In genomic region chr14:31213868-31214267, GRCm38 (mm10) we compare ENCODE assay signal across 26 mouse cellular contexts. TPM values are rescaled to one million over a fixed set of nuclear protein-coding genes. Genes with fewer than 3 reads are reported as not detected.
DNase-seq lines count a peak whose midpoint lies in the region; ATAC-seq and TF ChIP-seq lines count a peak whose summit lies in the region.
"Had no signal": no experiment of that assay in that cellular context is flagged by ENCODE, and none has a peak within 500 bp of the region (broad histone marks: within the 10 kb centered on the region; RNA-seq: fewer than 3 reads in every experiment).

No protein-coding gene starts in this region.

- peaks cover 70% of the 10 kb centered on the region for H3K4me1 ChIP-seq in heart, embryonic 13.5 days
- H3K4me1 ChIP-seq in limb, embryonic 14.5 days (ENCODE audit: control insufficient read depth, insufficient read depth, low read length) = 0 out of 2 replicates have a peak, but pooled peaks cover 10% of the 10 kb centered on the region
- peaks cover 19% of the 10 kb centered on the region for H3K4me1 ChIP-seq in limb, embryonic 10.5 days
- peaks cover 34% of the 10 kb centered on the region for H3K4me1 ChIP-seq in liver, postnatal 0 days (ENCODE audit: insufficient read depth)
- H3K4me1 ChIP-seq in hindbrain, embryonic 16.5 days (ENCODE audit: control insufficient read depth, insufficient read depth, low read depth, low read length) = peaks cover 12% of the 10 kb centered on the region; the same call in 1 of the 2 replicates
- H3K4me1 ChIP-seq in forebrain, embryonic 13.5 days = peaks cover 11% of the 10 kb centered on the region

- H3K36me3 ChIP-seq in heart, embryonic 13.5 days = peaks cover 31% of the 10 kb centered on the region
- H3K36me3 ChIP-seq in limb, embryonic 14.5 days (ENCODE audit: control insufficient read depth, insufficient read depth, low read length) = no peaks in the 10 kb centered on the region
- H3K36me3 ChIP-seq in limb, embryonic 10.5 days = no peaks in the 10 kb centered on the region
- no peaks in the 10 kb centered on the region for H3K36me3 ChIP-seq in liver, postnatal 0 days (replicated peaks; ENCODE audit: insufficient read depth, low read length)
- H3K36me3 ChIP-seq in hindbrain, embryonic 16.5 days (ENCODE audit: control insufficient read depth, insufficient read depth, low read length) = no peaks in the 10 kb centered on the region
- no peaks in the 10 kb centered on the region for H3K36me3 ChIP-seq in forebrain, embryonic 13.5 days (ENCODE audit: poor library complexity, severe bottlenecking)
- H3K36me3 ChIP-seq: hindbrain, embryonic 13.5 days; midbrain, embryonic 10.5 days had no signal

- WGBS in heart, embryonic 13.5 days = 49% methylated on average over 8 of the region's 8 CpGs
- WGBS in limb, embryonic 14.5 days = 68% methylated on average over 8 of the region's 8 CpGs
- 74% methylated on average over 8 of the region's 8 CpGs for WGBS in limb, embryonic 10.5 days
- WGBS in liver, postnatal 0 days (ENCODE audit: insufficient replicate concordance) = 51% methylated on average over 8 of the region's 8 CpGs
- 73% methylated on average over 8 of the region's 8 CpGs for WGBS in hindbrain, embryonic 16.5 days
- 76% methylated on average over 8 of the region's 8 CpGs for WGBS in forebrain, embryonic 13.5 days

- ATAC-seq in heart, embryonic 13.5 days (ENCODE audit: extremely low read depth, insufficient number of reproducible peaks, low FRiP score, low TSS enrichment) = no peak
- ATAC-seq in limb, embryonic 14.5 days (ENCODE audit: low FRiP score, low read depth) = no peak
- peak; percentile 70 for ATAC-seq in liver, postnatal 0 days
- ATAC-seq in hindbrain, embryonic 16.5 days = no peak
- ATAC-seq in forebrain, embryonic 13.5 days = no peak
- ATAC-seq: activated CD4-positive, CD25-positive, alpha-beta regulatory T cell, adult 4 months; forebrain, embryonic 14.5 days; inflammation-experienced regulatory T-cells, adult 6 months had no signal

- TF ChIP-seq POLR2A in limb, embryonic 14.5 days (IDR thresholded peaks at IDR 0.05; ENCODE audit: borderline replicate concordance, extremely low read depth, insufficient read depth, insufficient read length) = no peak

- no peaks in the 10 kb centered on the region for H3K27me3 ChIP-seq in heart, embryonic 13.5 days (replicated peaks)
- H3K27me3 ChIP-seq in limb, embryonic 14.5 days (ENCODE audit: control insufficient read depth, insufficient read depth, low read length) = no peaks in the 10 kb centered on the region
- no peaks in the 10 kb centered on the region for H3K27me3 ChIP-seq in limb, embryonic 10.5 days (ENCODE audit: low read depth, poor library complexity, severe bottlenecking)
- no peaks in the 10 kb centered on the region for H3K27me3 ChIP-seq in liver, postnatal 0 days (ENCODE audit: insufficient read depth, low read length)
- no peaks in the 10 kb centered on the region for H3K27me3 ChIP-seq in hindbrain, embryonic 16.5 days (replicated peaks; ENCODE audit: control insufficient read depth, insufficient read depth, low read length)
- H3K27me3 ChIP-seq in forebrain, embryonic 13.5 days = no peaks in the 10 kb centered on the region

- peak overlapping the region; percentile 100 for H3K27ac ChIP-seq in heart, embryonic 13.5 days (replicated peaks)
- no peak overlapping the region for H3K27ac ChIP-seq in limb, embryonic 14.5 days (replicated peaks; ENCODE audit: low read depth, low read length)
- no peak overlapping the region for H3K27ac ChIP-seq in limb, embryonic 10.5 days
- peak overlapping the region; percentile 66 for H3K27ac ChIP-seq in liver, postnatal 0 days (ENCODE audit: low read depth)
- H3K27ac ChIP-seq in hindbrain, embryonic 16.5 days (ENCODE audit: low read depth, low read length) = no peak overlapping the region
- no peak overlapping the region for H3K27ac ChIP-seq in forebrain, embryonic 13.5 days
- H3K27ac ChIP-seq: gastrocnemius, adult 2 months; hindbrain, embryonic 13.5 days; left cerebral cortex, adult 2 months; midbrain, embryonic 10.5 days had no signal

- 0 out of 2 replicates have a peak, but pooled peaks have one; percentile 9 for TF ChIP-seq EP300 in liver, postnatal 0 days (IDR thresholded peaks at IDR 0.05; ENCODE audit: low read depth)

- 0 out of 2 replicates have a peak overlapping the region, but pooled peaks have one; percentile 59 for H3K9ac ChIP-seq in heart, embryonic 13.5 days
- peak overlapping the region; percentile 0; the same call in 1 of the 2 replicates for H3K9ac ChIP-seq in limb, embryonic 14.5 days (ENCODE audit: low read depth, low read length, severe bottlenecking)
- H3K9ac ChIP-seq in liver, postnatal 0 days (replicated peaks) = no peak overlapping the region
- H3K9ac ChIP-seq in hindbrain, embryonic 16.5 days (ENCODE audit: low read depth, low read length) = no peak overlapping the region
- H3K9ac ChIP-seq in forebrain, embryonic 13.5 days = no peak overlapping the region

- no peak for TF ChIP-seq CTCF in liver, postnatal 0 days (IDR thresholded peaks at IDR 0.05; ENCODE audit: low read depth)

- H3K9me3 ChIP-seq in heart, embryonic 13.5 days = no peaks in the 10 kb centered on the region
- H3K9me3 ChIP-seq in limb, embryonic 14.5 days (ENCODE audit: control insufficient read depth, low read length) = no peaks in the 10 kb centered on the region
- H3K9me3 ChIP-seq in limb, embryonic 10.5 days (replicated peaks) = no peaks in the 10 kb centered on the region
- no peaks in the 10 kb centered on the region for H3K9me3 ChIP-seq in liver, postnatal 0 days (ENCODE audit: low read length)
- H3K9me3 ChIP-seq in hindbrain, embryonic 16.5 days (ENCODE audit: control insufficient read depth, low read length) = no peaks in the 10 kb centered on the region
- no peaks in the 10 kb centered on the region for H3K9me3 ChIP-seq in forebrain, embryonic 13.5 days (replicated peaks)
- H3K9me3 ChIP-seq: hindbrain, embryonic 13.5 days; midbrain, embryonic 10.5 days had no signal

- H3K4me3 ChIP-seq in heart, embryonic 13.5 days = no peak overlapping the region
- no peak overlapping the region for H3K4me3 ChIP-seq in limb, embryonic 14.5 days (replicated peaks; ENCODE audit: low read length)
- no peak overlapping the region for H3K4me3 ChIP-seq in limb, embryonic 10.5 days
- H3K4me3 ChIP-seq in liver, postnatal 0 days (ENCODE audit: low read depth, low read length) = no peak overlapping the region
- no peak overlapping the region for H3K4me3 ChIP-seq in hindbrain, embryonic 16.5 days (ENCODE audit: low read length)
- H3K4me3 ChIP-seq in forebrain, embryonic 13.5 days = no peak overlapping the region
- H3K4me3 ChIP-seq: gastrocnemius, adult 2 months; hindbrain, embryonic 13.5 days; left cerebral cortex, adult 2 months; midbrain, embryonic 10.5 days had no signal

- no peak overlapping the region for H3K4me2 ChIP-seq in heart, embryonic 13.5 days
- no peak overlapping the region for H3K4me2 ChIP-seq in limb, embryonic 14.5 days (replicated peaks; ENCODE audit: low read depth, low read length, severe bottlenecking)
- H3K4me2 ChIP-seq in liver, postnatal 0 days (ENCODE audit: low read depth, low read length) = peak overlapping the region; percentile 32; the same call in 1 of the 2 replicates
- H3K4me2 ChIP-seq in hindbrain, embryonic 16.5 days (ENCODE audit: low read length) = no peak overlapping the region
- no peak overlapping the region for H3K4me2 ChIP-seq in forebrain, embryonic 13.5 days
- H3K4me2 ChIP-seq: hindbrain, embryonic 13.5 days had no signal

- DNase-seq in heart, postnatal 4 days = no peak
- DNase-seq in limb, embryonic 14.5 days (ENCODE audit: low spot score) = no peak
- no peak for DNase-seq in limb, embryonic 10.5 days (ENCODE audit: low spot score)
- DNase-seq in brain, adult 2 months (ENCODE audit: low read depth, low spot score) = peak; percentile 23
- peak; percentile 61 for DNase-seq in liver, postnatal 0 days
- DNase-seq: adrenal gland, adult 8-10 months; cerebellum, adult 2 months; cerebellum, postnatal 36 days; gastrocnemius, adult 2 months; kidney, adult 18-20 months; kidney, postnatal 10 days; lung, postnatal 4 days; right cerebral cortex, postnatal 14 days; spleen, adult 18-20 months had no signal

RNA-seq across cellular contexts. Expression of gene Nisch, which starts 2.9 kb away (rescaled TPM):
- 340 and 345 TPM in 2 replicates for polyA plus RNA-seq in heart, embryonic 13.5 days (2015; fragmentation: Nextera tagmentation; extraction: Ambion mirVana)
- total RNA-seq in heart, postnatal 4 days (2021) = 100 to 1,000 TPM; 301 to 310 TPM
- 514 and 640 TPM in 2 replicates for polyA plus RNA-seq in limb, embryonic 14.5 days (2012; rRNA removed)
- 339 and 378 TPM in 2 replicates for polyA plus RNA-seq in limb, embryonic 14.5 days (2014; fragmentation: Nextera tagmentation; extraction: Ambion mirVana)
- polyA plus RNA-seq in limb, embryonic 10.5 days (2016; fragmentation: Nextera tagmentation; extraction: Ambion mirVana) = 491 and 543 TPM in 2 replicates
- polyA plus RNA-seq in liver, postnatal 0 days (2015; fragmentation: Nextera tagmentation; extraction: Ambion mirVana) = 51.1 and 65.0 TPM in 2 replicates
- 304 and 382 TPM in 2 replicates for polyA plus RNA-seq in hindbrain, embryonic 16.5 days (2015; fragmentation: Nextera tagmentation; extraction: Ambion mirVana)
- polyA plus RNA-seq in forebrain, embryonic 13.5 days (2015; fragmentation: Nextera tagmentation; extraction: Ambion mirVana) = 298 and 341 TPM in 2 replicates

RNA-seq across cellular contexts. Expression of gene Sema3g, which starts 3.8 kb away (rescaled TPM):
- 0.51 TPM in 2 replicates for polyA plus RNA-seq in heart, embryonic 13.5 days (2015; fragmentation: Nextera tagmentation; extraction: Ambion mirVana)
- 10 to 100 TPM in 1 of 2 experiments, 1 to 10 TPM in 1; 9.2 to 11.4 TPM for total RNA-seq in heart, postnatal 4 days (2021)
- polyA plus RNA-seq in limb, embryonic 14.5 days (2012; rRNA removed) = 3.7 and 4.0 TPM in 2 replicates
- 0.25 and 0.29 TPM in 2 replicates for polyA plus RNA-seq in limb, embryonic 14.5 days (2014; fragmentation: Nextera tagmentation; extraction: Ambion mirVana)
- polyA plus RNA-seq in limb, embryonic 10.5 days (2016; fragmentation: Nextera tagmentation; extraction: Ambion mirVana) = 0.51 and 0.73 TPM in 2 replicates
- polyA plus RNA-seq in liver, postnatal 0 days (2015; fragmentation: Nextera tagmentation; extraction: Ambion mirVana) = 0.04 and 0.06 TPM in 2 replicates
- 0.61 and 0.66 TPM in 2 replicates for polyA plus RNA-seq in hindbrain, embryonic 16.5 days (2015; fragmentation: Nextera tagmentation; extraction: Ambion mirVana)
- 0.57 and 0.58 TPM in 2 replicates for polyA plus RNA-seq in forebrain, embryonic 13.5 days (2015; fragmentation: Nextera tagmentation; extraction: Ambion mirVana)
- polyA plus RNA-seq: activated CD4-positive, CD25-positive, alpha-beta regulatory T cell, adult 4 months; inflammation-experienced regulatory T-cells, adult 6 months had no signal

RNA-seq across cellular contexts. Expression of gene Tnnc1, which starts 5.8 kb away (rescaled TPM):
- polyA plus RNA-seq in heart, embryonic 13.5 days (2015; fragmentation: Nextera tagmentation; extraction: Ambion mirVana) = 3,442 and 4,164 TPM in 2 replicates
- total RNA-seq in heart, postnatal 4 days (2021) = 1,000 to 10,000 TPM; 5,292 to 5,773 TPM
- 301 and 458 TPM in 2 replicates for polyA plus RNA-seq in limb, embryonic 14.5 days (2012; rRNA removed)
- 374 and 483 TPM in 2 replicates for polyA plus RNA-seq in limb, embryonic 14.5 days (2014; fragmentation: Nextera tagmentation; extraction: Ambion mirVana)
- 2.7 and 3.8 TPM in 2 replicates for polyA plus RNA-seq in limb, embryonic 10.5 days (2016; fragmentation: Nextera tagmentation; extraction: Ambion mirVana)
- polyA plus RNA-seq in liver, postnatal 0 days (2015; fragmentation: Nextera tagmentation; extraction: Ambion mirVana) = 3.9 and 8.4 TPM in 2 replicates
- 2.3 and 15.0 TPM in 2 replicates for polyA plus RNA-seq in hindbrain, embryonic 16.5 days (2015; fragmentation: Nextera tagmentation; extraction: Ambion mirVana)
- polyA plus RNA-seq in forebrain, embryonic 13.5 days (2015; fragmentation: Nextera tagmentation; extraction: Ambion mirVana) = 0.84 and 2.2 TPM in 2 replicates
- total RNA-seq: MEL; neutrophil, adult 5-6 weeks had no signal
- polyA plus RNA-seq: activated CD4-positive, CD25-positive, alpha-beta regulatory T cell, adult 4 months; inflammation-experienced regulatory T-cells, adult 6 months; liver, adult 2 months had no signal

RNA-seq across cellular contexts. Expression of gene Phf7, which starts 37.2 kb away (rescaled TPM):
- polyA plus RNA-seq in heart, embryonic 13.5 days (2015; fragmentation: Nextera tagmentation; extraction: Ambion mirVana) = 7.8 and 8.2 TPM in 2 replicates
- 1 to 10 TPM; 5.5 to 6.4 TPM for total RNA-seq in heart, postnatal 4 days (2021)
- polyA plus RNA-seq in limb, embryonic 14.5 days (2012; rRNA removed) = 9.5 and 10.5 TPM in 2 replicates
- 11.8 and 12.3 TPM in 2 replicates for polyA plus RNA-seq in limb, embryonic 14.5 days (2014; fragmentation: Nextera tagmentation; extraction: Ambion mirVana)
- polyA plus RNA-seq in limb, embryonic 10.5 days (2016; fragmentation: Nextera tagmentation; extraction: Ambion mirVana) = 11.3 and 11.7 TPM in 2 replicates
- polyA plus RNA-seq in liver, postnatal 0 days (2015; fragmentation: Nextera tagmentation; extraction: Ambion mirVana) = 7.3 and 8.3 TPM in 2 replicates
- 7.8 and 9.8 TPM in 2 replicates for polyA plus RNA-seq in hindbrain, embryonic 16.5 days (2015; fragmentation: Nextera tagmentation; extraction: Ambion mirVana)
- 13.2 and 14.7 TPM in 2 replicates for polyA plus RNA-seq in forebrain, embryonic 13.5 days (2015; fragmentation: Nextera tagmentation; extraction: Ambion mirVana)

RNA-seq across cellular contexts. Expression of gene Bap1, which starts 37.4 kb away (rescaled TPM):
- polyA plus RNA-seq in heart, embryonic 13.5 days (2015; fragmentation: Nextera tagmentation; extraction: Ambion mirVana) = 52.0 and 59.1 TPM in 2 replicates
- total RNA-seq in heart, postnatal 4 days (2021) = 10 to 100 TPM; 54.4 to 54.8 TPM
- 90.1 and 108 TPM in 2 replicates for polyA plus RNA-seq in limb, embryonic 14.5 days (2012; rRNA removed)
- 71.7 and 76.4 TPM in 2 replicates for polyA plus RNA-seq in limb, embryonic 14.5 days (2014; fragmentation: Nextera tagmentation; extraction: Ambion mirVana)
- polyA plus RNA-seq in limb, embryonic 10.5 days (2016; fragmentation: Nextera tagmentation; extraction: Ambion mirVana) = 133 and 148 TPM in 2 replicates
- polyA plus RNA-seq in liver, postnatal 0 days (2015; fragmentation: Nextera tagmentation; extraction: Ambion mirVana) = 16.3 and 19.8 TPM in 2 replicates
- polyA plus RNA-seq in hindbrain, embryonic 16.5 days (2015; fragmentation: Nextera tagmentation; extraction: Ambion mirVana) = 102 and 120 TPM in 2 replicates
- 128 and 139 TPM in 2 replicates for polyA plus RNA-seq in forebrain, embryonic 13.5 days (2015; fragmentation: Nextera tagmentation; extraction: Ambion mirVana)

Comparison
In these comparisons a context has a peak if more than half of its experiments do, and no peak if none do; other contexts are left out.
1. RNA of gene Tnnc1, which starts 5.8 kb away (polyA plus RNA-seq): 3,442 to 4,164 TPM in heart, embryonic 13.5 days and 301 to 483 TPM in limb, embryonic 14.5 days; 3.9 to 8.4 TPM in liver, postnatal 0 days, 2.7 to 3.8 TPM in limb, embryonic 10.5 days, 2.3 to 15.0 TPM in hindbrain, embryonic 16.5 days and 0.84 to 2.2 TPM in forebrain, embryonic 13.5 days; every median in the first group is over 10 times any median in the second.
2. H3K27ac ChIP-seq: peak in heart, embryonic 13.5 days (single experiment) and liver, postnatal 0 days (single experiment); none in limb, embryonic 14.5 days (single experiment), limb, embryonic 10.5 days (single experiment), hindbrain, embryonic 16.5 days (single experiment) and forebrain, embryonic 13.5 days (single experiment).
3. H3K9ac ChIP-seq: peak in heart, embryonic 13.5 days (single experiment) and limb, embryonic 14.5 days (single experiment); none in liver, postnatal 0 days (single experiment), hindbrain, embryonic 16.5 days (single experiment) and forebrain, embryonic 13.5 days (single experiment).
4. DNase-seq: peak in brain, adult 2 months (single experiment) and liver, postnatal 0 days (single experiment); none in heart, postnatal 4 days (single experiment), limb, embryonic 14.5 days (single experiment) and limb, embryonic 10.5 days (single experiment).